Mouse (Mus musculus) gastrocnemius, adult 18-20 months (tissue): ENCODE measurements around the gene Traf2. TPM values are rescaled to one million over a fixed set of nuclear protein-coding genes. Genes with fewer than 3 reads are reported as not detected.
A peak's percentile ranks its signal among the peaks of the same experiment; 100 is the strongest.

Experiments
- DNase-seq: peaks from one replicate; pipeline ENCODE4 v3.0.0; 2021; ENCODE audit warnings: low spot score
- total RNA-seq, 2 experiments: library from RNA; stranded (reverse); gene quantifications; 2 replicates each; pipeline ENCODE4 v1.2.3; 2021

Gene Traf2
- total RNA-seq, 2 experiments from 2014 or later: 13.7 to 15.1 TPM

DNA sequence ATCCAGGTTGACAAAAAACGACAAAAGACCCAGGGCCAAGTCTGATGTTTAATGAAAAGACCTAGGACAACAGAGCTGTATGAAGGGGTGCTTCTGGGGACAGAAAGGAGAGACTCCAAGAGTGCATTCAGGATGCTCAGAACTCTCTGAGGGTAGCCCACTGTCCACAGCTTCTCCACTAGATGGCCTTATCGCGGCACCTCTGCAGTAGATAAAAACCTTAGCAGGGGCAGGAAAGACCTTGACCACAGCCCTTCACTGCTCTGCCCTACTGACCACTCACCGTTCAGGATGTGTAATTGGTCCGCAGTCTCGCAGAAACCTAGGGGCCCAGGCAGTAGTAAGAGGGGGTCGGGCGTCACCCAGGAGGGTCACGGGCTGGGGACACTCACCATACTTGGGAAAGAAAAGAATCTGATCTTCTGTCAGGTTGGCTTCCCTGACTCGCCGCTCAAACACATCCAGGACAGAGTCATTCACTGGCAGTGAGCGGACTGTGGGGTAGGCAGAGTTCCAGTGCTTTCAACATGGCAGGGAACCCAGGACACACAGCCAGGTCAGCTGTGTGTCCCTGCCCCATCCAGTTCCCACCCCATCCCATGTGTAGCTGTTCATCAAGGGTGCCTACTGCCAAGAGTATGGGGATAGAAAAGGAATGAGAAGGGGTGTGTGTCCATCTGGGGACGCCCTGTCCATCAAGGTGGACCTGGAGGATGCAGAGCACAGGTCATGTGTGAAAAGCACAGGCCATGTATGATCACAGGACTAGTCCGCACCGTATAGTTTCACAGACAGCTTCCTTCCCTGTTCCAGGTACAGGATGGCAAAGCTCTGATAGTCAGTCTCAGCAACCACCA lies 47.9 kb downstream of the Traf2 start:
- peak; percentile 26 for DNase-seq

GRCm38 (mm10) chr2:25497846-25498575 lies 48.7 kb downstream of the Traf2 start:
- no peak for DNase-seq

GRCm38 (mm10) chr2:25496462-25496861 lies 50.3 kb downstream of the Traf2 start:
- no peak for DNase-seq

DNA sequence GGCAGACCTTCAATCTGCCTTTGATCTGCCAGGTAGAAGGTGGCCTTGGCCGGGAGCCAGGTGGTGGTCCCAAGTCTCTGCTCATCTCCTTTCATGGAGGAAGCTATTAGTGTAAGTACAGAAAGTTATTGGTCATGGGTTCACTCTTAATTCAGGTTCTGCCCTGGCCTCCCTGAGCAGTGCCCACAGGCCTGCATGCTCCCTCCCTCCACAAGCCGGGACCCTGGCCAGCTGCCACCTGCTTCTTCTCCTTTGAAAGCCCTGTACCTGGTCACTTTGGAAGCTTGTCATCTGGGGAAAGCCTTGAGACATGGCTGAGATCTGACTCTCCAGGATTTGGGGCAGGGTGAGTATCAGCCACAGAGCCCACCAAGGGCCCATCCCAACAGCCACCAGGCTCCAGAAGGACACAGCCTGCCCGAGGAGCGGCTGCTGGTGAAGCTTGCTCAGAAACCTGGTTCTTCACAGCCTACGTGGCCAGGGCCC lies 53.2 kb downstream of the Traf2 start, which contains the start of gene Lcn12:
Gene Lcn12 (minus strand): TSS at position 436 of the 486 bp plus-strand sequence.
- DNase-seq: no peak

- no peak for DNase-seq
Observed at GRCm38 (mm10) chr2:25492988-25493387, 53.8 kb downstream of the Traf2 start.

GRCm38 (mm10) chr2:25488671-25489068 lies 58.1 kb downstream of the Traf2 start:
- DNase-seq: no peak

DNA sequence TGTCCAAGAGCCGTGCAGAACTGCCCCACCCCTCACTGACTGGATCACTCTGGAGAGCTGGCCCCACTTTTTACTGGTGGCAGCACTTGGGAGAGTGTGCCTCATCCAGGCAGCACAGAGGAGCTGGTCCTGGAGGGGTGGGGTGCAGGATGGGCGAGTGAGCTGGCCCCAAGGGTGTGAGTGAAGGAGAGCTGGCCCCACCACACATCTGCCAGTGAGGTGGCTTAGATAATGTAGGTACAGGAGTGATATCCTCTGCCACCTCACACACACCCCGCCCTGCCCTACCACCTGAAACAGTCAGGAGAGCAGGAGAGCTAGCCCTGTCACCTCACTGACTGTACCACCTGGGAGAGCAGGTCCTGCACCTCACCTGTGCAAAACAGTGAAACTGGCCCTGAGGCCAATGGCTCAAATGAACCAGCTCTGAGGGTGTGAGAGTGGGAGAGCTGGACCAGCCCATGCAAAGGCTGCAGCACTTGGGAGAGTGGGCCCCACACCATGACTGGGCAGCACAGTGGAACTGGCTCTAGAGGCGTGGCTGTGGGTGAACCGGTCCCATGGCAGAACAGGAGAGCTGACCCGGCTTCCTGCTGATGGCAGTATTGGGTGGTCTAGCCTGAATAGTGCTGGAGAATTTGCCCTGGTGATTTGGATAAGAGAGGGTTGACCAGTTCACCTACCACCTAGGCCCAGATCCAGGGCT lies 58.6 kb downstream of the Traf2 start:
- DNase-seq: no peak

DNA sequence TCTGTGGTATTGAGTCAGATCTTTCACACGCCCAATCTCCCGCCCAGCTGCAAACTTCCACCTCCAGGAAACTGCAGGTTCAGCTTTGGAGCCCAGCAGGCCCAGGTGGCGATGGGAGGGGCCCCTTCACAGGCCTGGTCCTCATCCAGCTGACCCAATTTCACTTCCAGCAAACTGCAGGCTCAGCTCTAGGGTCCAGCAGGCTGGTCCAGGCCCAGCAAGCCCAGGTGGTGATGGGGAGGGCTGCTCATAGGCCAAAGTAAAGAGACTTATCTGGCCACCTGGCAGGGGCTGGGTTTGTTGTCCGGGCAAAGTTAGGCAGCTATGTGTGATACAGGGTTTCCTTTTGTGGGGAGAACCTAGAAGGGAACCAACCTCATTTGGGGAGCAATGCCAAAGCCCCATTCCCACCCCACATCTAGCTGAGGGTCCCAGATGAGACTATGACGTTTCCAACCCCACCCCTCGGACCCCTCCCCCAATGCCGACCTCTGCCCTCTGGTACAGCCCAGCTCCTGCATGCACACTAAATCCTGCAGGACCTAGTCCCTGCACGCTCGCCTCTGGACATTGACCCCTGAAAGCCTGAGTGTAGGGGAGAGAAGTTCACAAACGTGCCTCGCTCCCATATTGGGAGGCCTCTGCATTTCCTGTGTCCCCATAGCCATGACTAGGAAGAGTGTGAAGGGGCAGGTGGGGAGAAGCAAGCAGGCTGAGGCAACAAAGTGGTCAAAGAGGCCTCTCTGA lies 61.7 kb downstream of the Traf2 start:
- peak; percentile 34 for DNase-seq

DNA sequence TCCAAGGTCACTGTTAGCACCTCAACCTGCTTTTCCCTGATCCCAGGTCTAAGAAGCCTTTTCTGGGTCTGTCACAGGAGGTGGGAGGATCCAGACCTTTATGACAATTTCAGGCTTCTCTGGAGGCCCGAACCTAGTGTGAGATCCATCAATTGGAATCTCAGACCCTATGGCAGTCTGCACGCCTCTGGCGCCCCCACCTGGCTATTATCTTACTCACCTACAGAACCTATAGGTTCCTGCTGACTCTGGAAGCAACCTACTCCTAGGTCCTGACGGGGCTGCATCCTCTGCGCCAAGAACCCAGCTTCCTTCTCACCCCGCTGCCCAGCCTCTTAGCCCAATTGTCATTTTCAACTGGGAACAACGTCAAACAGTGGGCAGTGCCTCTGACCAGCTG lies 63.8 kb downstream of the Traf2 start:
- DNase-seq: no peak

- DNase-seq: no peak
Observed at GRCm38 (mm10) chr2:25480541-25480940, 66.2 kb downstream of the Traf2 start.

DNA sequence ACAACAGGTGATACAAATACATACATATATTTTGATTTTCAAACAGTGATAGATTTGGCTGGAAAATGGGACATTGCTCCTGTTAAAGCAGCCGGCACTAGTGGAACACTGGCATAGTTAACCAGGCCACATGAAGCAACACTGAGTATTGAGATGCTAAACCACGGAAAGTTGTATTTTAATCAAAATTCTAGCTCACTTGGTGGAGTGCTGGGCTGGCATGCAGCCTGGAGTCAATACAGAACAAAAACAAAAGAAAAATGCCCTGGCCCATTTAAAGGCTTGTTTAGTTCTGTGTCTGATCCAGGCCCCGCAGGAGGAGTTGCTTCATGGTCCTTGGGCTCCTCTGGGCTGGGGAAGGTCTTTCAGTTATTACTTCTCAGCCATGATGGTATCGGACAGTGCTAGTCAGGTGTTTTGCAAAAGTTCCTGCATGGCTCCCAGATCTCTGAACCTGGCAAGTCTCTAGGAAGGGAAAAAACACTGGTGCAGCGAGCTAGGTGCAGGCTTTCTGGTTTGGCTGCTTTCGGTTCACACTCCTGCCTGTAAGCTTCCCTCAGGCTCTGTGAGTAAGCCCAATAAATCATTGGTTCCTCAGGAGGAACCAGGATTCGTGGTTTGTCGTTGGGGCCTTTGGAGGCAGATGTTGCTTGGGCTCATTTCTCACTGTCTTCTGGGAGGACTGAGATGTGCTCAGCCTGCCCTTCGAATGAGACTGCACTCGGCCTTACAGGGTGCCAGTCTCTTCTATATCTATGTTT lies 67.0 kb downstream of the Traf2 start:
- no peak for DNase-seq

DNA sequence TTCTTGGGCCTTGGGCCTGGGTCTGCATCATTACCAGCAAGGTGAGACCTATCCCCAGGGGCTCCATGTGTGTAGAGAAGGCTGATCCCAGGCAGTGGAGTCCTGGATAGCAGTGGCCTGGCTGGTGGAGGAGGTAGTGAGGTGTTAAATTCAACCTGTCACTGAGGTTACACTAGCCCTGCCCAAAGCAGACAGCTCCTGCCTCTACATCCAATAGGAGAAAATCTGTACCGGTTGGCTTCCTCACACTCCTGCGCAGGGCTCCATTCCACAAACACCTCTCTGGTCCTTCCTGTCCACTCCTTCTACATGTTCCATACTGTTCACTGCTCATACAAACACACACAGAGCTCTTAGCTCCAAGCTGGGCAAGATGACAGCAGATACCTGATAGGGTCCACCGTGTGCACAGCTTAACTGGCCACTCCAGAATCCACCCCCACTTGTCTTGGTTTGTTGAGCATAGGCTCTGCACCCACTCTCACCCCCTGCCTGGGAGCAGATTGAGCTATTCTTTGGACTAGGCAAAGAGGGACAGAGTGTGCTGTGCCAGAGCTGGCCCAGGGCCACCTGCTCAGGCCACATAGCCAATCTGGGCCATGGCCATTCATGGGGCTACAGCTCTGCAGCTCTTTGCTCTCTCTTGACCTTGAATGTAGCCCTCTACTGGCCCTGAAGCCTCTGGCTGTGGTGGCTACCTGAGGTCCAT lies 68.6 kb downstream of the Traf2 start:
- peak; percentile 66 for DNase-seq

DNA sequence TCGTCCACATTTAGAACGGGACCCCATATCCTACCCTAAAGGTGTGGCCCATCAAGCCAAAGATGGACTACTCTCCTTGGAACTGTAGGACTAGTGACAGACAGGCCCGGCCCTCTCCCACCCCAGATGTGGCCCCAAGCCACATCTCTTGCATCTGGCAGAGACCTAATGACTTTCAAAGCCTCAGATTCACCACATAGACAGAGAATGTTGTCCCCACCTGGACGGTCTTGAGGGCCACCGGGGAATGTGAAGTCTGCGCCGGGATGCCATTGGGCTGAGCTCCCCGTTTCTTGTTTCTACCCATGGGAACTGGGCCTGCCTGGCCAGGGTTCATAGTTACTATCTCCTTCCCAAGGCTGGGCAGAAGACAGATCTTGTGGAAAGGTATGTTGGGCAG lies 69.2 kb downstream of the Traf2 start:
- DNase-seq: no peak

GRCm38 (mm10) chr2:25472550-25472949 lies 74.2 kb downstream of the Traf2 start:
- no peak for DNase-seq

GRCm38 (mm10) chr2:25469969-25470368 lies 76.8 kb downstream of the Traf2 start, which contains the start of gene Ptgds:
Gene Ptgds, minus strand, starts transcription at chr2:25470046.
- DNase-seq: no peak

DNA sequence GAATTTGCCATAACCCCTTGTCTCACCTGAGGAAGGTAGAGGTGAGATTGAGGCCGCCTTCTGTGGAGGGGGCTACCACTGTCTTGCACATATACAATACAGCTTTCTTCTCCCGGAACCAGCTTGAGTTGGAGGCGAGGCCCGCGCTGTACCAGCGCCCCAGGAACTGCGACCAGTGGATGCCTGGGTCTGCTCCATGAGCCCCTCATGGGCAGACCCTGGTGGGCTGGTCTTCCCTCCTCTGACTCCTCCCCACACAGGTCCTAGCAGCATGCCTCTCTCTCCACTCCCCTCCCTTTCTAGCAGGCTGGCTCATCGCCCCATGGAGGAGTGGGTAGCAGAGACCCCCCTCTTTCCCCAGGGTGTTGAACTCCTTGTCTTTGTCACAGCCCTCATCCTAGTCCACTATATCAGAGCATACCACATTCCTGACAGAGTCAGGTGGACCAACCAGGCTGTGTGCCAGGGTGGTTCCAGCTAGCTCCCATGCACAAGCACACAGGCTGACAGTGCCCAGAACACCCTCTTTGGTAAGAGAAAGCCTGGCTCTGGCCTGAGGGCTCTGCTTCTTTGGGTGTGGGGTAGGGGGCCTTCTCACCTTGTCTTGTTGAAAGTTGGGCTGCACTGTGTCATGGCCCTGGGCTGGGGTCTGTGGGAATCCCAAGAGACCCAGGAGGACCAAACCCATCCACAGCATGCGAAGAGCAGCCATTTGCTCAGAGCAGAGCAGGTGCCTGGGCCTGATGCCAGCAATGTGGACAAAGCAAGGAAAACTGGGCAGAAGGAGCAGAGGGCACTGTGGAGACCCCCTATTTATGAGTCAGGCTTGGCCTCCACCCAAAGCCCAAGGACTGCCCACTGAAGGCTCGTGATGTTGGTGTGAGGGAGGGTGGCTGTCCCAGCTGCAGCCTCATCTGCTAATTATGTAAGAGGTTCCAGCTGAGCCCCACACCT lies 77.5 kb downstream of the Traf2 start:
- no peak for DNase-seq
